Mouse (Mus musculus): ENCODE measurements around the gene Fry.

DNA sequence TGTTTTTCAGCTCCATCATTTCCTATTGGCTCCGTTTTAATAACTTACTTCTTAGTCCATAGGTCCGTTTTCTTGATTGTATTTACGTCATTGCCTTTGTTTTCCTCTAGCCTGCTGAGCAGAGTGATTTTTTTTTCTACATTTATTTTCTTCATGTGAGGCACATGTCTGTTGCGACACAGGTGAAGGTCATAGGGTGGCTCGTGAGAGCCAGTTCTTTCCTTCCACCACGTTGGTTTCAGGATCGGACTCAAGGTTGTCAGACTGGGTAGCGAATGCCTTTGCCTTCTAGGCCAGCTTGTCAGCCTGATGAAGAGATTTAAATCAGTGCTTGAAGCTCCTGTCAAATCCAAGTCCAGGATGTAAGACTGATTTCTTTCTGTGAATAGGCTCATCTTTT, 101.0 kb downstream of the Fry start:
- no peak for TF ChIP-seq CTCF (IDR thresholded peaks at IDR 0.05; ENCODE audit: low read depth)
- TF ChIP-seq EP300 (IDR thresholded peaks at IDR 0.05; ENCODE audit: low read depth): no peak
